Mouse (Mus musculus) CD4-positive helper T cell, adult 2 months (primary cell): ENCODE results near the gene Slc39a2.
"Not testable (repeated sequence)": the region's sequence is repeated elsewhere in the genome, so short reads cannot be mapped to it uniquely, and the experiment has no call there.

Experiments
- DNase-seq: peaks from one replicate; pipeline ENCODE4 v3.0.0-alpha.2; 2012; ENCODE audit warnings: low read depth, missing footprints, low spot score

Slc39a2 gene

GRCm38 (mm10) chr14:51902806-51903710 is 10.4 kb downstream of the Slc39a2 start:
- DNase-seq: peak; percentile 71

DNA sequence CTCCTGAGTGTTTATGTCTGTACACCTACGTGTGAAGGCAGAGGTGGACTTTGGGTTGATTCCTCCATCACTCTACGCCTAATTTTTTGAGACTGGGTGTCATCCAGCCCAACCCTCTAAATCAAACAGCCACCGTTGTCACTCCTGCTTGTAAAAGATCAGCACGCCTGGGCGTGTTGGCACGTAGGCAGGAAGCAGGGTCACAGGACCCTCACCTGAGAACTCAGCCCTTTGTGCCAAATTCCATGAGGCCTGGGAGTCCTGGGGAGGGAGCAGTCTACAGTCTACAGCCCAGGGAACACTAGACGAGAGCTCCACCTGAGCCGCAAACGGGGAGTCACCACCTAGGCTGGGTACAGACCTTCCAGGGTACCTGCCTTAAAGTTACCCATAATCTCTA is 11.1 kb downstream of the Slc39a2 start:
- DNase-seq: no peak

- DNase-seq: peak; percentile 36
These were observed 12.0 kb downstream of the Slc39a2 start for GRCm38 (mm10) chr14:51904706-51905105.

DNA sequence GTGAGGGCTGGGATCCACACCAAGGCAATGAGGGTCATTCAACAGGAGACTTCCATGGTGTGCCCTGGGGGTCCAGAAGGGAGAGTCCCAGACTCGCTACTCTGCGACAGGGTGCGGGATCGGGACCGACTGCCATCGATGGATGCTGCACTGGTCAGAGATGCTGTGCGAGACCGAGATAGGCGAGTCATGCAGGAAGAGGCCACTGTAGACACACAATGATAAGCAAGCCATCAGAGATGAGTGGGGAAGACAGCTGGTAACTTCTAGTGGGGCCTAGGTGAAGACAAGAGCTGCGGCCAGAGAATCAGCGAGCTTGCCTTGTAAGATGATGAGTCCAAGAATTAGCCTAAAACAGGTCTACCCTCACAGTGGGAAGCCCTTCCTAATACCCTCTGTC is 13.4 kb downstream of the Slc39a2 start:
- DNase-seq: no peak

DNA sequence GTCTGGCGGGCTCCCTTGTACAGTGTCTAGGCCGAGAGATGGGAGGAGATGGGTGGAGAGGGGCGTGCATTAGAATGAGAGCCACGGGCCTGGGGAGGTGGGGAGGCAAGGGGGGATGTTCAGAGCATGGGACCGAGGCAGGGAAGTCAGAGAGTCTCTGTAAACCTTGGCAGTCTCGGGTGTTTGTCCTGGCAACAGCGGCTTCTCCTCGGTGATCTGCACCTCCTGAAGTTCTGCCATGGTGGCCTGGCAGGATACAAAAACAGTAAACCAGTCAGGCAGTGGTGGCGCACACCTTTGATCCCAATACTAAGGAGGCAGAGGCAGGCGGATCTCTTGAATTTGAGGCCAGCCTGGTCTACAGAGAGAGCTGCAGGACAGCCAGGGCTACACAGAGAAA is 18.6 kb downstream of the Slc39a2 start:
- DNase-seq: no peak

GRCm38 (mm10) chr14:51912391-51913061 is 19.8 kb downstream of the Slc39a2 start:
- peak; percentile 17 for DNase-seq

DNA sequence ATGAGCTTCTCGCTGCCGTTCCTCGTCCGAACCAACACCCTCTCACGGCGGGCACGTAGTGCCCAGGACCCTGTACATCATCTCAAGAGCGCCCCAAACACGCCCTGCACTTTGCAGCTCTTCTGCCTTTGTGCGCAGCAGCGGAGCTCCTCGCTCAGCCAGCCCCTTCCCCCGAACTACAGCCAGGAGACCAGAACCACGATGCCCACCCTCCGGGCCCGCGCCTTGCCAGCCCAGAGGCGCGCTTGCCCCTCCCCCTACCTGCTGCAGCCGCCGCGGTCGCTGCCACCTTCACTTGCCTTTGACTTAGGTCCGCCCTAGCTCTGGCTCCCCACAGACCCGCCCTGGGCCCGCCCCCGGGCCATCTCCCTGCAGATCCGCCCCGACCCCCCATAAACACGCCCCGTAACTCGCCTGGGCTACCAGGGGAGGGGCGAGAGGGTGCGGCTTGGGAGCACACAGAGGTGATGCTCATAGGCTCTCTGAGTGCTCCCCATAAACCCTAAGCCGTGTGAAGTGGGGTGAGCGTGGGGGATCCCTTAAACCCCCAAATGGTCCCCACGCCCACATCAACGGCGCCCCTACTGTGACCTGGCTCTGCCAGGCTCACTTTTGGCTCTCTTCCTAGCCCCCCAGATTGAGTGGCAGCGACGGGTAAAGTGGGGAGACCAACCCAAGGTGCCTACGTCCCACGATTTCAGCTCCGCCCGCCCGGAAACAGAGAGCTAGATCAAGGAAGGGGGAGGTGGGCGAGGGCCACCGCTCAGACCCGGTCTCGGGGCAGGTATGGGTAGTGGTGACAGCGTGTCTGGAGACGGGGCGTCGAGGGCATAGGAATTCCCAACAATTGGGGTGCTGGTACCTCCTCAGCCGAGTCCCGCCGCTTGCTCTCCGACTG is 20.6 kb downstream of the Slc39a2 start:
- DNase-seq: peak; percentile 97

- DNase-seq: no peak
These were observed 21.5 kb downstream of the Slc39a2 start, which contains the start of gene Ndrg2 for GRCm38 (mm10) chr14:51913960-51914762. Gene Ndrg2 (minus strand): TSS chr14:51914158.

GRCm38 (mm10) chr14:51915030-51915429 is 22.3 kb downstream of the Slc39a2 start:
- no peak for DNase-seq

- no peak for DNase-seq
These were observed 23.9 kb downstream of the Slc39a2 start for GRCm38 (mm10) chr14:51916539-51916938.

GRCm38 (mm10) chr14:51918125-51918524 is 25.4 kb downstream of the Slc39a2 start, which contains the start of gene Tppp2:
Gene Tppp2 (plus strand): TSS chr14:51918425.
- DNase-seq: no peak

GRCm38 (mm10) chr14:51918966-51919365 is 26.3 kb downstream of the Slc39a2 start:
- no peak for DNase-seq

DNA sequence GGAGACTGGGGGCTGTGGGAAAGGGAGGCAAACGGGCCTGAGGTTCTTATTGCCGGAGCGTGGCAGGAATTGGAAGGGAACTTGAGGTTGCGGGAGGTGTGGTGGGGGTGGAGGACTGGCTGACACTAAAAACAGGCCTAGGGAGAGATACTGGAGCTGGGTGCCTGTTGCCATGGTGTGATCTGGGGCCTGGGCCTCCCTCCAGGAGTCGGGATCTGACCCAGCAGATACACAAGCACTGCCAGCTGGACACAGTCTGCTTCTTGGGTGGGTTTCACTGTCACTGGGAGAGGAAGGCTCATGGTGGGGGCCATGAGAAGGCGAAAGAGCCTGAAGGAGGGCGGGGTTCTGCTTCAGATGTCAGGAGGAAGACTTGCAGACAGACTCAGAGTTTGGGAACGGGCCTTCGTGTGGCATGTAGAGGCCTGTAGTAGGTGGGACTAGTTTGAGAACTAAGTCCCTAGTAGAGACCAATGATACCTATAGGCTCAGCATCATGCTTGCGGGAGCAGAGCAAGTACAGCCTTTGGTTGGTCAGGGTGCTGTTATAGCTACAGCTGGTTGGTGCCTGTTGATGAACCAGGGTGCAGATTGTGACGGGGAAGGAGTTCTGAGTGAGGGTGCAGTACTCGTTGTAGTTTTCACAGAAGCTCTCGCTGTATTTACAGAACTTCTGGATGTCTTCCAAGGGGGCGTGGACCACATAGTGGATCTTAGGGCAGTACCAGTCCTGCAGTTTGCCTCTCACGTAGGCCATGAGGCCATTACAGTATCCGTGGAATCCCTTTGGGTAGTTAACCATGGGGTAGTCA is 29.3 kb downstream of the Slc39a2 start:
- DNase-seq: no peak

- DNase-seq: no peak
These were observed 29.8 kb downstream of the Slc39a2 start, which contains the start of gene Rnase13 for GRCm38 (mm10) chr14:51922571-51922865. Gene Rnase13 (minus strand): TSS chr14:51922773.

DNA sequence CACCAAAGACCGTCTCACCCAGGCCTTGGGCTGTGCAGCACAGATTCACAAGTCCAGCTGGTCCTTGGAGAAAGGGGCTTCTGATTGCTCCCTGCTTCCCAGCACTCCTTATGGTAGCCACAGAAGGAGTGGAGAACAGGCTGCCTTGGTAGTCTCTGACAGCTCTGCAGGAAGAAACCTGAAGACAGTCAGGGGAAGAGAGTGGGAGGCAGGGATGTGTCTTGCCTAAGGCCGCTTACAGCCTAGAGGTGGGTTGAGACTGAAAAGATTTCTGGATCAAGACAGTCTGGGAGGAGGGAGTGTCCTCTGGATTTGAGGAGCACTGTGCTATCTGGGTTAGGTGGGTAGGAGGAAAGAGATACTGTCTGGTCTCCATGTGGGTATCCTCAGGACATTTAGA is 30.2 kb downstream of the Slc39a2 start:
- DNase-seq: no peak

- no peak for DNase-seq
These were observed 30.8 kb downstream of the Slc39a2 start for GRCm38 (mm10) chr14:51923492-51923891.

DNA sequence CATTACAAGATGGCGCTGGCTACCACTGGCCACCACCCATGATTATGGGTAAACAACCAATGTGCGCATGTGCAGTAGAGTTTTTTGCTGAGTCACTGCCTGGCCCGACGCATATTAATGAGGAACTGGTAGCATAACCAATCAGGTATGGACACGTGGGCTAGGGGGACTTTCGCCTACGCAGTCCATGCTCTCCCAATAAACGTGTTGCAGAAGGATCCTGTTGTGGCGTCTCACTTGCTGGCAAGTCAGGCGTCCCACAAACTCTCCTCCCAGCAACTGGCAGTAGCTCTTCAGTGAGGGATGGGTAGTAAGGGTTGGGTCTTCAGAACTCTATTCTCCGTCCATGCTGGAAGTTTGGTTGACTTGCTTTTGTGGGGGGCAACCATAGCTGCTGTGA is 34.2 kb downstream of the Slc39a2 start:
- not testable (repeated sequence) for DNase-seq

- DNase-seq: no peak
These were observed 36.7 kb downstream of the Slc39a2 start for GRCm38 (mm10) chr14:51929309-51929943.

DNA sequence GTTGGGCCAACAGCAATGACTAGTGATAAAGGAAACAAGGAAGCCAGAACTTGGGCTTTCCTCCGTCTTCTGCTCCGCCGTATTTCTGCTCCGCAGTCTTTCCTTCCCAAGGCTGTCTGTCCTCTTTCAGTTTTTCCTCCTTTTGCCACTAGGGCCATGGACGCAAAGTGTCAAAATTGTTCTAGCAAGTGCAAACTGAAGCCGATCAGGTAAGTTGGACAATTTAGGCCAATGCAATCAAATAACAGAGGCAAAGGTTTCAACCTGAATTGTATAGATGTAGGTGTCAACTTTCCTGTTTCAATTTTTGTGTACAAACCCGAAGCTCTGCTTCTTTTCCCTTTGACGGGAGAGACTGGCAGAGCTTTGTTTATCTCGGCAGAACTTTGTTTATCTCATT is 37.3 kb downstream of the Slc39a2 start:
- no peak for DNase-seq

- DNase-seq: peak; percentile 49
These were observed 38.1 kb downstream of the Slc39a2 start for GRCm38 (mm10) chr14:51930824-51931223.
